Mouse (Mus musculus) kidney, adult 8-10 months (tissue): Measurements from ENCODE around the gene Cubn.

Experiments used
- DNase-seq, 2 experiments: peaks; one replicate each; pipeline ENCODE4 v3.0.0; 2022

Gene Cubn

DNA sequence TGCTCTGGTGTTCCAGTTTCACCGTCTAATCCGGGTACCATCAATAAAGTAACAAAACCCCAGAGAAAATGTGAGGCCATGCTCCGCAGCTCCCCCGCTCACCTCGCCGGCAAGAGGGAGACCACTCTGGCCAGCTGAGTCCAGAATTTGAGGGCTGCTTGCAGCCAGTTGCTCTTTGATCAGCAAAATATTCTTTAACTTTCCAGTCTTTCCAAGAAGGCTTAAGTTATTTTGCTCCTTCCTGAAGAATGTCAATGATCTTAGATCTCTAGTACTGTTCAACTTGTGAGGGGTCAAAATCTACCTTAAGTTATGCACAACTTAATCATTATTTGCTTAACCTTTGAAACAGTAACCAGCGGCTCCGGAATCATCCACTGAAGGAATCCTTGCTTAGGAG lies at the start of gene Cubn:
Cubn (minus strand) TSS at position 80 of the 400 bp plus-strand sequence.
- DNase-seq, result peak; percentile 59 to 80

DNA sequence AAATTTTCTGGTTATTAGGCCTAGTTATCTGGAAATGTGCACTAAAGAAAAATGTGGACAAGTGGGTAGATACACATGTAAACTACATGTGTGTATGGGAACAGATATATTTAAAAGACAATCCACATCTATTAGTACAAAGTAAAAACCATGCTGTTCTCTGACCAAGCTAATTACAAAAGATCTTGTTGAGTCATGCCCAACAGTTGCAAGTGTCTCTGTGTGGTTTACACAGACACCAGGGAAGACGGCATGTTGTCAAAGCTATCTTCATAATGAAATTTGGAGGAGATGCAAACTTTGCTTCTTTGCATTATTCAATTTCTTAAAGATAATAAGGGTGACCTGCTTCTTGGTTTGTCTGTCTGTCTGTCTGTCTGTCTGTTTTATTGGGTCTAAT lies 48.2 kb upstream of the Cubn start:
- no peak for DNase-seq

DNA sequence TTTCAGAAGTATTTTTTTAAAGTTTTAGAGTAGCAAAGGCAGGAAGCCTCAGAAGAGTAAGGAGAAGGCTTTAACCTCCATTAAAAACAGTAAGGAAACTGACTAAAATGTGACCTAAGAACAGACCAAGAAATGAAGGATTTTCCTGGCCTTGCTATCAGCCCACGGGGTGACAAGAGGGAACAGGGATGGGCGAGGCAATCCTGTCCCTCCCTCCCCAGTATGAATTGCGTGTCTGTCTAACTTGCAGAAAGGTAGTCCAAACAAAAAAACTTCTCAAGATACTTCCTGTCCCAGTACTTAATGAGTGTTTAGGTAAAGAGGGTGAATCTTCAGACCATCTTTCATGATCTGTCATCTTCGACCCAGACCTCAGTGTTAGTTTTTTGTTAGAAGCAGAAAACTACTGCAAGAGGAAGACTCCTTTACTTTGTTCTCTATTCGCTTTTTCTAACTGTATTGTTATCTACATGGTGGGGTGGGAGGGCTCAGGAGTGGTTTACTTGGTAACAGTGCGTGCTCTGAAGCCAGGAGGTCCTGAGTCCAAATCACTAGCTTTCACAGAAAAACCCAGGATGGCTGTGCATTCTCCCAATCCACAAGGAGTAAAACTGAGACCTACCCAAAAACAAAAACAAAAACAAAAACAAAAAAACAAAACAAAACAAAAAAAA lies 47.2 kb upstream of the Cubn start:
- no peak for DNase-seq

GRCm38 (mm10) chr2:13538258-13538657 lies 46.6 kb upstream of the Cubn start:
- DNase-seq, result no peak

- no peak for DNase-seq
Observed at GRCm38 (mm10) chr2:13537733-13538132, 46.1 kb upstream of the Cubn start.

DNA sequence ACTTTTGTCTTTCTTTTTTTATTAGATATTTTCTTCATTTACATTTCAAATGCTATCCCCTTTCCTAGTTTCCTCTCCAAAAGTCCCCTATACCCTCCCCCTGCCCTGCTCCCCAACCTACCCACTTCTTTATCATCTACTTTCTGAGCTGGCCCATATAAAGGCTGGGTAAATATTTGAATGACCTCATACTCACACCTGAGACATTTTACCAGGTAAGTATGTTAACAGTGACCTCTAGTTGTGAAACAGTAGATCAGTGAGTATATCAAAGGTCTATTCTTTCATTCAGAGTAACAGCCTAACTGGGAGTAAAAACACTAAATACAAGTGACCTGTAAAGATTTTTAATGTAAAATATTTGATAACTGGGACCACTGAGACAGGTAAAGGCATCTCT lies 45.1 kb upstream of the Cubn start:
- no peak for DNase-seq

DNA sequence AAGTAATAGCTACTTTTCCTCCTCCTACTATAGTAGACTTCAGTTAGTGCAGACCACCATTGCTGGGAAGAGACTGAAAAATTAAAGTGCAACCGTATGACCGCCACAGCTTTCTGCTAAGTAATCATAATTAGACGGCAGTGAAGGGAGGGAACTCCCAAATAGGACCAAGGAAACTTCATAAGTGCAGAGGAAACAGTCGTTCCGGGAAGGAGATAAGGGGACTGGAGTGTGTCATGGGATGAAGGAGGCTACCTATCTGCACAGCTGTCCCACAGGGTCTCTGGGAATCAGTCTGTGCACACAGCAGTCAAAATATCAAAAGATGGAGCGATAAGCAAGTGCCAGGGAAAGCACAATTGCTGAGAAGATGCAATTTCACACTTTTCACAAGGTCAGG lies 39.0 kb upstream of the Cubn start:
- DNase-seq, result no peak

DNA sequence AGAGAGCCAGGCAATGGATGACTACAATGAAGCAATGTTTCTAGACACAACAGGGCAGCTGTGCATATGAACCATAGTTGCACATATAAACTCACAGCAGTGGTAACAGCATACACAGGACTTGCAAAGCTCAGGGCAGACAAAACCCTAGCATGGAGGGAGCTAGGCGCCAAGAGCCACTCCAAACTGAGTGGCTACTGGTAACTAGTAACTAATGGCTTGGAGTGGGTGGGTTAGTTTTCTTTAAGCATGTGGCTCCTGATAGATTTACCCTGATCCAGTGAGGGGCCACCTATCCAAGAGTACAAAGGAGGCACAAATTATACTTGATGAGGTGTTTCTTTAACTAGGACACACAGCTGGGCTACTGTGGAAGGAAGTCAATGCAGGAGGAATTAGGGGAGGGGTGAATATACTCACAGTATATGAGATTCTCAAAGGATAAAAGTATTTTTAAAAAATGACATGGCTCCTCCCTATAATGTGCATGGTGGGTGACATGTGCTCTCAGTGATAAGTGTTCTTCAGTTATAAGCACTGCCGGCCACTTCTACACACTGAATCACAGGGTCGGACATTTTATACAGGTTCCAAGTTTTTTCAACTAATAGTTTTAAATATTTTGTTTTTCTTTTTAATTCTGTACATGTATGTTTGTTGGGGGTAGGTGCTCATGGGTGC lies 37.8 kb upstream of the Cubn start:
- DNase-seq, result no peak

DNA sequence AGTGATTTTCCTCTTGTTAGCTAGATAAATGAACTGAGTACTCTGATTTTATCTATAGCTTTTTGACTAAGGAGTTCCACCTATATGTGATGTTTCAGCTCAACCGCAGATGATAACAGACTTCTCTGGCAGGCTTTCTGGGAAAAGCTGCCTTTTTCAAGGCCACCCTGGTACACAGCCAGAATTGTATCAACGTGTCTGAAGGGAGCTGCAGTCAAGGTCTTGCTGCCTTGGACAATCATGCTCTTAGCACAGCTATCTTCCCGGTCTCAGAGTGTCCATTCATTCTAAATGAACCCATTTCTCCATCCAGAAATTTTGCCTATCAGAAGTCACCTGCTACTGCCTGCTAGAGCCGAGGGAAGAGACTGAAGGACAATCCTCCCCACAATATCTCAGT lies 35.9 kb upstream of the Cubn start:
- no peak for DNase-seq

DNA sequence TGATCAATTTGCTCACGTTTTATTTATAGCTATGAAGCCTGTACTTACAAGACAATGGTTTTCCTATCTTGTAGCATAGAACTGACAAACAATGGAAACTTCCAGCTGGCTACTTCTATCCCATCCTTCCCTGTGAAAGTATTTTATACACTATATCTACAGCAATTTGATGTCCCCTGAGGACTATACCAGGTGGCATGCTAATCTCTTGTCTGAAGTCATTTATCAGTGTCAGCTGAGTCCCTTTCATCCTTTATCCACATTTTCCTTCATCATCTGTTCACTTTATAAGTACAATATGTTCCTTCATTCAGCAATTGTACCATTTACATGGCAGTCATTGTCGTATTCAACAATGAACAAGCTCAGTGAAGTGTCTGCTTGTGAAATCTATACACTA lies 35.5 kb upstream of the Cubn start:
- DNase-seq, result no peak

GRCm38 (mm10) chr2:13526205-13526604 lies 34.6 kb upstream of the Cubn start:
- no peak for DNase-seq

DNA sequence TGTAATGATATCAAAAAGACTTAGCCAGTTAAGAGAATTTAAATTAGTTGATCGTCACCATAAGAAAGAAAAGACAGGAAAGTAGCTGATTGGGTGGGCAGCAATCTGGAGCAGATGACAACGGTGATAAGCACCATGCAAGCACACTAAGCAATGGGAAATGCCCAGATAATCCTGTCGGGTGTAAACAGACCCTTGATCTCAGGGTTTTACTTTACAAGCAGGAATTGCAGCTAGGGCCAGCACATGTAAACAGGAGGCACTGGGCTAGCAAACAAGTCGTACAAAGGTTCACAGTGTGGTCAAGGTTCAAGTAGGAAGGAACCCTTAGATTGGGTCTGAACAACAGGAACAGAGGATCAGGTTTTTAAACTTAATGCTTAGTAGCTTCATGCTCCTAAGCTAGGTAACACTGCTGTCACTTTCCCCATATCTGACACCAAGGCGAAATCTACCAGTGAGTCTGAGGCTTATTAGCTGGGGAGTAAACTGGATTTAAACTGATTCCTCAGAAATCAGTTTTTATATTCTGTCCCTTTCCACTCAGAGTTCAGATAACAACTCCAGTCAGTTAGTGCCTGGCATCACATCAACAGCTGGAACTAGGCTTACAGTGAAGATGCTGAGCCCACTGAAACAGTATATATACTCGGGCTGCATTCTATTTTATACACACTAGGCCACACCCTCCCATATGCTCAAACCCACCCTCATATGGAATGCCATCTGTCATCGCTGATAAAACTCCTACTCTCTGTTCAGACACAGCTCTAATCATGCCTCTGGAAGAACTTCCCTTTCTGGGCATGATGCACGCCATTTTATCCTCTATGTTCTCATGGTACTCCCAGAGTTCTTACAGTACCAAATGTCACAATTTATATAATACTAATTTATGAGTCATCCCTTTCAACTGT lies 32.2 kb upstream of the Cubn start:
- DNase-seq, result peak; percentile 63 to 81

- no peak for DNase-seq
Observed at GRCm38 (mm10) chr2:13522106-13522505, 30.5 kb upstream of the Cubn start.

- DNase-seq, result no peak
Observed at GRCm38 (mm10) chr2:13514949-13515348, 23.3 kb upstream of the Cubn start.

- DNase-seq, result no peak
Observed at GRCm38 (mm10) chr2:13502717-13503116, 11.1 kb upstream of the Cubn start.

- DNase-seq, result no peak
Observed at GRCm38 (mm10) chr2:13501553-13501952, 9.9 kb upstream of the Cubn start.

- no peak for DNase-seq
Observed at GRCm38 (mm10) chr2:13500298-13500999, 8.8 kb upstream of the Cubn start.

DNA sequence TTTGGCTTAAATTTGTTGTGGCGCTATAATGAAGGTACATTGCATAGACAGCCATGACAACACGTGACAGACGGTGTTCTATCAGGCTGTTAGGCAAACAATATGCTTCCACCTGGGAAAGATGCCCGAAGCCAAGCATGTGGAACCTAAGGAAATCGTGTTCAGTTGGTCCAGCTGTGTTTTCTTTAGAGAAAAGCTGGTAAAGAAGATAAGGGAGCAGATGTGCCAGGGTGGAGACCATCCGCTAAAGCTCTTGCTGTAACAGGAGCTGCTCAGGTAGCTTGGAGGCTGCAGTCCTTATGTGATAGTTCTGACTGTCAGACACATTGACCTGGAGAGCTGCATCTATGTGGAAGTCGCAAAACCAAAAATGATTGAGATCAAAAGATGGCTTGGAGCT lies 7.6 kb upstream of the Cubn start:
- DNase-seq, result no peak

DNA sequence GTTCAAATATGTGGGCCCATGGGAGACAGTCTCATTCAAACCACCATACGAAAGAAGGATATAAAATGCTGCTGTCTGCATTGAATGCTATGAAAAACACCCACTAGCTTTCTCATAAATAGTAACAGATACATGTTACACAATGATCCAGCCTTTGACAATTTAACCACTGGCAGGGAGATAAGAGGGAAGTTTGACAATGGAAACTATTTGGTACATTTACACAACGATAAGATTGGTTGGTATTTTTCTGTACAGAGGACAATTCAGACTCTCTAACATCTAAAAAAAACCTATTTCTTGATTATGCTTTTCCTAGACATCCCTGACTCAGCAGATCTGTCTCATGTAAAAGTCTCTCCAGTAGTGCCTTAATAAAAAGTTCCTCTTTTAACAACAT lies 4.5 kb upstream of the Cubn start:
- no peak for DNase-seq

- no peak for DNase-seq
Observed at GRCm38 (mm10) chr2:13492927-13493326, 1.3 kb upstream of the Cubn start.

GRCm38 (mm10) chr2:13490480-13490879 lies 1.1 kb downstream of the Cubn start:
- DNase-seq, result no peak

DNA sequence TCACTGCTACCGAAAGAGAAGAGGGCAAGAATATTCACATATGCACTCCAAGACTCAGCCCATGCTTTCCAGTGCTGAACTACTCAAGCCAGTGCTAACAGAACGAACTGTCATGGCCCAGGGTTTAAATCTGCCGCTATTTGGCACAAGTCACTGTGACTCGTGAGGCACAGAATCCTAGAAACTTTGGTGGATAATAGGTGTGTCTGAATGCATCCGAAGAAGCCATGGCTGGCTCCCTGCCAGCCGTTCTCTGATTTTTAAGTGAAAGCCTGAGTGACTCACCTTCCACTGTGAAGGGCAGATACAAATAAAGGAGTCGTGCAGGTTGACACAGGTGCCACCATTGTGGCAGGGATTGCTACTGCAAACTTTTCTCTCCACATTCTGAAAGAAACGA lies 5.1 kb downstream of the Cubn start:
- no peak for DNase-seq

DNA sequence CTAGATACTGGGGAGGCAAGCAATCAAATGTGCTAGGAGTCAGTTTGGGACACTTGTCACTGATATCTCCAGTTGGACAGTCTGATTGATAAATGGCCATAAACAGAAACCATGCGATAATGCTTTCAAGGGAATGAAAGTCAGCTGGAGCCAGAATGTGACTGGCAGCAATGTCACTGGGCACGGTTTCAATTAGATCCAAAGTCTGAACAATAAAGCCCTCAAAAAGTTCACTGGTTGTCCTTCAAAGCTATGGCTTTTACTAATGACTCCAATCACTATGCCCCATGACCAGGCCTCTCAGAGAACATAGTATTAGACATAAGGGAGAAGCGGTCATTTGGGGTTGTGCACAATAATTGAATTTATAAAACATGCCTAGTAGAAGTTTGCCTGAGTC lies 7.0 kb downstream of the Cubn start:
- DNase-seq, result peak; percentile 28 to 30
